ENCODE assay signal across 18 mouse cellular contexts in the genomic region with DNA sequence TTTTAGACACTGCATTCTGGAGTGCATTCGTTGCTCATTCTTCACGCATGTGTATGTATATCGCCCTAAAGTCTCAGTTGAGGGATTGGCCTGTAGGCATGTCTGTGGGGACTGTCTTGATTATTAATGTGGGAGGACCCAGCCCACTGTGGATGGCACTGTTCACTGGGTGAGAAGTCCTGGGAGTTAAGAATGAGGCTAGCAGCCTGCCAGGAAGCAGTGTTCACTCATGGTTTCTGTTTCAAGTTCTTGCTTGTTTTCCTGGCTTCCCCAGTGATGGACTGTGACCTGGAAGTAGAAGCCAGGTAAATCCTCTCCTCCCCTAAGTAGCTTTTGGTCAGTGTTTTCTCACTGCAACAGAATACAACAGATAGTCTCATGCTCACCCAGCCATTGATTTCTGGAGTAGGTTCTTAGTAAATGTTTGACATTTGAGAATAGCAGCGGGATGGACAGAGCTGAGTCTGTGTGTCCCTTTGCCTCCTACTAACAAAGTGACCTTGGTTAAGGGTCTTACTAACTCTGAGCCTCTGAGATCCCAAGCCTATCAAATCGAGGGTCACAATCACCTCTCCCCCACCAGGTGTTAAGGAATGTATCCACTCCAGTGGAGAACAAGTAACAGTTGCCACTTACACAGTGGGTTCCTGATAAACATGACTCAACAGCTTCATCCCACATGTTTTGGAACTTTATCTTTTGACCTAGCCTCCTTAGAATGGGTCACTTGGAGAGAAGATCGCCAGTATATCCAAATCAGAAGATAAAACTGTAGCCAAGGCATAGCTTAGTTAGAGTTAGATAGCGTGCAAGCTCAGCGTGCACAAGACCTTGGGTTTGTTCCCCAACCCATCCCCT. TPM values are rescaled to one million over a fixed set of nuclear protein-coding genes. Genes with fewer than 3 reads are reported as not detected.
DNase-seq lines count a peak whose midpoint lies in the region; ATAC-seq and TF ChIP-seq lines count a peak whose summit lies in the region.
"Had no signal": no experiment of that assay in that cellular context is flagged by ENCODE, and none has a peak within 500 bp of the region (broad histone marks: within the 10 kb centered on the region; RNA-seq: fewer than 3 reads in every experiment).

No protein-coding gene starts in this region.

- peak; percentile 53 for ATAC-seq in liver, postnatal 0 days
- ATAC-seq: midbrain, embryonic 16.5 days had no signal

- H3K4me2 ChIP-seq in liver, postnatal 0 days (ENCODE audit: low read depth, low read length): no peak overlapping the region
- H3K4me2 ChIP-seq: heart, embryonic 15.5 days; limb, embryonic 13.5 days; lung, embryonic 15.5 days; neural tube, embryonic 15.5 days had no signal

- TF ChIP-seq CTCF in kidney, adult 2 months (conservative IDR thresholded peaks at IDR 0.05; ENCODE audit: insufficient read depth, insufficient read length, low read depth, low read length): no peak
- TF ChIP-seq CTCF in liver, postnatal 0 days (IDR thresholded peaks at IDR 0.05; ENCODE audit: low read depth): no peak

- no peaks in the 10 kb centered on the region for H3K27me3 ChIP-seq in kidney, adult 2 months (replicated peaks; ENCODE audit: control insufficient read depth, insufficient read depth, low read length)
- no peaks in the 10 kb centered on the region for H3K27me3 ChIP-seq in liver, postnatal 0 days (ENCODE audit: insufficient read depth, low read length)
- H3K27me3 ChIP-seq: heart, embryonic 15.5 days; lung, embryonic 15.5 days; neural tube, embryonic 15.5 days had no signal

- no peak overlapping the region for H3K9ac ChIP-seq in liver, postnatal 0 days (replicated peaks)
- H3K9ac ChIP-seq: heart, embryonic 15.5 days; limb, embryonic 13.5 days; lung, embryonic 15.5 days; neural tube, embryonic 15.5 days had no signal

- H3K9me3 ChIP-seq in liver, postnatal 0 days (ENCODE audit: low read length): no peaks in the 10 kb centered on the region
- H3K9me3 ChIP-seq: heart, embryonic 15.5 days; limb, embryonic 13.5 days; lung, embryonic 15.5 days; neural tube, embryonic 15.5 days had no signal

- H3K36me3 ChIP-seq in kidney, adult 2 months (ENCODE audit: control insufficient read depth, insufficient read depth, low read length): no peaks in the 10 kb centered on the region
- H3K36me3 ChIP-seq in liver, postnatal 0 days (replicated peaks; ENCODE audit: insufficient read depth, low read length): no peaks in the 10 kb centered on the region
- H3K36me3 ChIP-seq: heart, embryonic 15.5 days; limb, embryonic 13.5 days; lung, embryonic 15.5 days; neural tube, embryonic 15.5 days had no signal

- DNase-seq in kidney, adult 2 months: peak; percentile 80
- DNase-seq in kidney, postnatal 10 days: no peak
- DNase-seq in ovary, adult 18-20 months (ENCODE audit: low spot score): peak; percentile 58
- no peak for DNase-seq in ovary, postnatal 36 days (ENCODE audit: low spot score)
- peak; percentile 21 for DNase-seq in liver, postnatal 0 days
- DNase-seq in frontal cortex, postnatal 14 days (ENCODE audit: low spot score in 2 of 2): no peak
- DNase-seq in adrenal gland, postnatal 10 days: no peak
- DNase-seq: adrenal gland, adult 8-10 months; cerebellum, postnatal 14 days; embryo, embryonic 11 days; gastrocnemius, adult 2 months; lung, postnatal 4 days; thymus, postnatal 25 days had no signal

- no peak overlapping the region for H3K4me3 ChIP-seq in kidney, adult 2 months (ENCODE audit: insufficient read depth, low read depth, low read length)
- H3K4me3 ChIP-seq in liver, postnatal 0 days (ENCODE audit: low read depth, low read length): no peak overlapping the region
- H3K4me3 ChIP-seq: gastrocnemius, adult 2 months; heart, embryonic 15.5 days; limb, embryonic 13.5 days; lung, embryonic 15.5 days; neural tube, embryonic 15.5 days had no signal

- WGBS in kidney, adult 2 months: 76% methylated on average over 8 of the region's 8 CpGs
- WGBS in liver, postnatal 0 days (ENCODE audit: insufficient replicate concordance): 60% methylated on average over 8 of the region's 8 CpGs

- TF ChIP-seq EP300 in liver, postnatal 0 days (IDR thresholded peaks at IDR 0.05; ENCODE audit: low read depth): no peak

- TF ChIP-seq POLR2A in kidney, adult 2 months (IDR thresholded peaks at IDR 0.05; ENCODE audit: low read depth, low read length): no peak

- H3K27ac ChIP-seq in kidney, adult 2 months (ENCODE audit: insufficient read depth, low read depth, low read length): peak overlapping the region; percentile 20; the same call in 1 of the 2 replicates
- H3K27ac ChIP-seq in liver, postnatal 0 days (ENCODE audit: low read depth): peak overlapping the region; percentile 79
- H3K27ac ChIP-seq: gastrocnemius, adult 2 months; heart, embryonic 15.5 days; limb, embryonic 13.5 days; lung, embryonic 15.5 days; neural tube, embryonic 15.5 days had no signal

- H3K4me1 ChIP-seq in kidney, adult 2 months (ENCODE audit: control insufficient read depth, insufficient read depth, low read length): peaks cover 25% of the 10 kb centered on the region
- H3K4me1 ChIP-seq in liver, postnatal 0 days (ENCODE audit: insufficient read depth): peaks cover 43% of the 10 kb centered on the region

RNA-seq across cellular contexts. Expression of a gene that starts 11.6 kb away (rescaled TPM):
- polyA plus RNA-seq in kidney, adult 2 months (2012; rRNA removed): 25.1 and 29.6 TPM in 2 replicates
- 19.8 and 21.6 TPM in 2 replicates for polyA plus RNA-seq in liver, postnatal 0 days (2015; fragmentation: Nextera tagmentation; extraction: Ambion mirVana)
- total RNA-seq in adrenal gland, postnatal 10 days (2021): 10 to 100 TPM; 35.3 to 48.5 TPM

Comparison
In these comparisons a context has a peak if more than half of its experiments do, and no peak if none do; other contexts are left out.
1. DNase-seq: peak in kidney, adult 2 months (single experiment), ovary, adult 18-20 months (single experiment) and liver, postnatal 0 days (single experiment); none in kidney, postnatal 10 days (single experiment), ovary, postnatal 36 days (single experiment), frontal cortex, postnatal 14 days (0 of 2) and adrenal gland, postnatal 10 days (single experiment).